Mouse (Mus musculus) limb, embryonic 10.5 days (tissue): Measurements from ENCODE around the gene Rad1. TPM values are rescaled to one million over a fixed set of nuclear protein-coding genes. Genes with fewer than 3 reads are reported as not detected.

Experiments
- DNase-seq: peaks from one replicate; pipeline ENCODE4 v3.0.0-alpha.2; 2017; ENCODE audit warnings: low spot score
- H3K27ac ChIP-seq: fragments of 300-500 bp; sonication (generic); 2 replicates; pipeline ENCODE4 v1.5.1; 2016; ENCODE audit warnings: mild to moderate bottlenecking
- H3K27me3 ChIP-seq: fragments of 300-500 bp; sonication (generic); 2 replicates; pipeline ENCODE4 v1.6.1; 2016; ENCODE audit warnings: low read depth, mild to moderate bottlenecking; ENCODE audit not compliant: poor library complexity, severe bottlenecking
- H3K36me3 ChIP-seq: fragments of 300-500 bp; sonication (generic); 2 replicates; pipeline ENCODE4 v1.6.1; 2016; ENCODE audit warnings: mild to moderate bottlenecking, moderate library complexity
- H3K4me1 ChIP-seq: fragments of 300-500 bp; sonication (generic); 2 replicates; pipeline ENCODE4 v1.6.1; 2016
- H3K4me3 ChIP-seq: fragments of 300-500 bp; sonication (generic); 2 replicates; pipeline ENCODE4 v1.5.1; 2016; ENCODE audit warnings: mild to moderate bottlenecking, moderate library complexity
- H3K9me3 ChIP-seq: fragments of 300-500 bp; sonication (generic); replicated peaks from 2 replicates; pipeline ENCODE4 v1.6.1; 2016; ENCODE audit warnings: mild to moderate bottlenecking
- WGBS: fragments of 180-500 bp; shearing (Covaris S2); methylation state at CpG from one replicate; pipeline ENCODE4 v1.1.7; 2016; 5-methylcytosine and 5-hydroxymethylcytosine counted together
- polyA plus RNA-seq: library from polyadenylated mRNA; unstranded; fragments of >200 nt; fragmentation: Nextera tagmentation; extraction: Ambion mirVana; gene quantifications from 2 replicates; pipeline ENCODE4 v1.2.1, GENCODE M21; 2016

The Rad1 gene
- polyA plus RNA-seq, 1 experiment from 2014 or later, result 53.5 TPM

GRCm38 (mm10) chr15:10534591-10534990 is 48.8 kb downstream of the Rad1 start:
- Histone ChIP-seq H3K4me3 (no peak overlapping the region), H3K27me3 (no peaks in the 10 kb centered on the region), H3K4me1 (peaks cover 7% of the 10 kb centered on the region), H3K9me3 (no peaks in the 10 kb centered on the region), H3K36me3 (no peaks in the 10 kb centered on the region), H3K27ac (no peak overlapping the region)
- WGBS, result 85% methylated on average over 5 of the region's 5 CpGs
- DNase-seq, result peak; percentile 12

DNA sequence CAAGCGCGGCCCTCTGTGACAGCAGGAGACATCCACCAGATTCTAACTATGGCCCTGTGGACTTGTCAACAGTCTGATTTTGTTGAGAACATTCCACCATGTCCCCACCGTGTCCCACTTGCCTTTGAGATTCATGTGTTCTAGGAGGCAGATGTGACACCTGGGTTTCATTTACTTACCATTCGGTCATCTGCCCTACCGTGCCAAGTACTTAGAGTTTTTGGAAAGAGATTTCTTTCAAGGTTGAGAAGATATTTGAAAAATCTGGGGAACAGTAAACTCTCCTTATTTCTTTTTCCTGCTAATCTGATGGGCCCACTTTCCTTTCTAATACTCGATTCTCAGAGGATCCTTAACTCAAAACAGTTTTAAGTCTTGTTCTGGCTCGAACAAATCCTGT is 50.2 kb downstream of the Rad1 start:
- Histone ChIP-seq H3K36me3 (no peaks in the 10 kb centered on the region), H3K4me1 (peaks cover 21% of the 10 kb centered on the region), H3K27me3 (no peaks in the 10 kb centered on the region), H3K4me3 (no peak overlapping the region), H3K9me3 (no peaks in the 10 kb centered on the region), H3K27ac (no peak overlapping the region)
- peak; percentile 32 for DNase-seq
- 66% methylated on average over 7 of the region's 7 CpGs for WGBS

GRCm38 (mm10) chr15:10540271-10541088 is 54.7 kb downstream of the Rad1 start:
- Histone ChIP-seq H3K9me3 (no peaks in the 10 kb centered on the region), H3K27me3 (no peaks in the 10 kb centered on the region), H3K4me1 (peaks cover 27% of the 10 kb centered on the region), H3K27ac (peak overlapping the region; percentile 83), H3K4me3 (no peak overlapping the region; the same call in 1 of the 2 replicates), H3K36me3 (no peaks in the 10 kb centered on the region)
- DNase-seq, result peak; percentile 50
- WGBS, result 36% methylated on average over 16 of the region's 16 CpGs

Other genes with a start within 250 kb of the Rad1 start
- gene Gm21973, start 160.6 kb upstream of the Rad1 start, polyA plus RNA-seq, result not detected in 2 replicates
- gene Agxt2, start 127.5 kb upstream of the Rad1 start, polyA plus RNA-seq, result not detected in 2 replicates
- 13.0 and 13.2 TPM in 2 replicates for gene Dnajc21, start 15.5 kb upstream of the Rad1 start, polyA plus RNA-seq
- gene Brix1, start 71 bp upstream of the Rad1 start, polyA plus RNA-seq, result 144 and 151 TPM in 2 replicates
- gene Ttc23l, start 72.7 kb downstream of the Rad1 start, polyA plus RNA-seq, result 0.13 TPM in 1 of 2 replicates, not detected in the other
- gene Rai14, start 228.6 kb downstream of the Rad1 start, polyA plus RNA-seq, result 50.5 and 64.8 TPM in 2 replicates